Mouse (Mus musculus) midbrain, postnatal 0 days (tissue): ENCODE measurements around the gene Gm13420. TPM values are rescaled to one million over a fixed set of nuclear protein-coding genes. Genes with fewer than 3 reads are reported as not detected.
A peak's percentile ranks its signal among the peaks of the same experiment; 100 is the strongest.

Experiments used
- ATAC-seq: fragments of 200-750 bp; cut with Nextera tagmentation; 2 replicates; pipeline ENCODE4 v1.8.0; 2017; ENCODE audit warnings: moderate number of reproducible peaks, mild to moderate bottlenecking, moderate TSS enrichment, moderate library complexity; ENCODE audit not compliant: low FRiP score
- DNase-seq: peaks from one replicate; pipeline ENCODE4 v3.0.0-alpha.2; 2015; ENCODE audit warnings: low spot score
- H3K27ac ChIP-seq: fragments of 300-500 bp; sonication (generic); 2 replicates; pipeline ENCODE4 v1.5.1; 2014; ENCODE audit warnings: low read depth, mild to moderate bottlenecking, low read length, mixed read lengths
- H3K27me3 ChIP-seq: fragments of 300-500 bp; sonication (generic); 2 replicates; pipeline ENCODE4 v1.6.1; 2014; ENCODE audit warnings: low read length, control low read depth, mixed read lengths; ENCODE audit not compliant: insufficient read depth
- H3K36me3 ChIP-seq: fragments of 300-500 bp; sonication (generic); 2 replicates; pipeline ENCODE4 v1.6.1; 2014; ENCODE audit warnings: low read length, control low read depth, mixed read lengths; ENCODE audit not compliant: insufficient read depth
- H3K4me1 ChIP-seq: fragments of 300-500 bp; sonication (generic); 2 replicates; pipeline ENCODE4 v1.6.1; 2014; ENCODE audit warnings: mild to moderate bottlenecking, control low read depth, antibody characterized with exemption, low read length, mixed read lengths; ENCODE audit not compliant: insufficient read depth
- H3K4me2 ChIP-seq: fragments of 300-500 bp; sonication (generic); 2 replicates; pipeline ENCODE4 v1.6.1; 2014; ENCODE audit warnings: low read depth, mild to moderate bottlenecking, low read length, mixed read lengths; ENCODE audit not compliant: poor library complexity, severe bottlenecking
- H3K4me3 ChIP-seq: fragments of 300-500 bp; sonication (generic); 2 replicates; pipeline ENCODE4 v1.5.1; 2014; ENCODE audit warnings: low read depth, mild to moderate bottlenecking, low read length, moderate library complexity
- H3K9ac ChIP-seq: fragments of 300-500 bp; sonication (generic); replicated peaks from 2 replicates; pipeline ENCODE4 v1.6.1; 2014; ENCODE audit warnings: mild to moderate bottlenecking, low read length, moderate library complexity, mixed read lengths; ENCODE audit not compliant: poor library complexity, severe bottlenecking
- H3K9me3 ChIP-seq: fragments of 300-500 bp; sonication (generic); 2 replicates; pipeline ENCODE4 v1.6.1; 2016; ENCODE audit warnings: low read length, control low read depth
- CTCF ChIP-seq: IDR thresholded peaks from 2 replicates; pipeline ENCODE4 v1.5.1; 2016; ENCODE audit warnings: antibody characterized with exemption, mild to moderate bottlenecking
- WGBS: fragments of 180-500 bp; shearing (Covaris S2); extraction: QIAGEN DNeasy Blood & Tissue Kit; methylation state at CpG from one replicate; pipeline ENCODE4 v1.1.7; 2014; 5-methylcytosine and 5-hydroxymethylcytosine counted together
- polyA plus RNA-seq: library from polyadenylated mRNA; unstranded; fragments of >200 nt; fragmentation: Nextera tagmentation; extraction: Ambion mirVana; gene quantifications from 2 replicates; pipeline ENCODE4 v1.2.1, GENCODE M21; 2015
- total RNA-seq: library from RNA; depleted of rRNA; stranded (reverse); fragments of >200 nt; gene quantifications from 2 replicates; pipeline ENCODE4 v1.2.3, GENCODE M21; 2014

The Gm13420 gene
- total and polyA plus RNA-seq, 2 experiments from 2014 or later: 0.60 to 0.65 TPM

DNA sequence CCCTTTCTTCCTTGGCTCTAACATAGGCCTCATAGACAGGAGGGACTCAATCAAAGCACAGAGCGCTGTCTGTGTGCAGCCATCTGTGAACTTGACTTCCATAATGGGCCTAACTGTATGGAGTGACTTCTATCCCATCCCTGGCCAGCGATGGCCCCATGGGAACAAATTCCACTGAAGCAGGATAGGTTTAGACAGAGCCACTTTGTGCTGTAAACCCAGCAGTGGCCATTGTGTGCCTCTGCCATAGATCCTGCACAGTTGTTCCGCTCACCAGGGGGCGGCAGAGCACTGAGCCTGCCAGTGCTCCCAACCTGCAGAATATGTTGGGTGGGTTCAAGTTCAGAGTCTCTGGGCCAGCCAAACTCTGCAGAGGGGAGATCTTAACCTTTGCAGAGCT is 43.8 kb downstream of the Gm13420 start:
- peak; percentile 56 for TF ChIP-seq CTCF
- no peak for ATAC-seq

DNA sequence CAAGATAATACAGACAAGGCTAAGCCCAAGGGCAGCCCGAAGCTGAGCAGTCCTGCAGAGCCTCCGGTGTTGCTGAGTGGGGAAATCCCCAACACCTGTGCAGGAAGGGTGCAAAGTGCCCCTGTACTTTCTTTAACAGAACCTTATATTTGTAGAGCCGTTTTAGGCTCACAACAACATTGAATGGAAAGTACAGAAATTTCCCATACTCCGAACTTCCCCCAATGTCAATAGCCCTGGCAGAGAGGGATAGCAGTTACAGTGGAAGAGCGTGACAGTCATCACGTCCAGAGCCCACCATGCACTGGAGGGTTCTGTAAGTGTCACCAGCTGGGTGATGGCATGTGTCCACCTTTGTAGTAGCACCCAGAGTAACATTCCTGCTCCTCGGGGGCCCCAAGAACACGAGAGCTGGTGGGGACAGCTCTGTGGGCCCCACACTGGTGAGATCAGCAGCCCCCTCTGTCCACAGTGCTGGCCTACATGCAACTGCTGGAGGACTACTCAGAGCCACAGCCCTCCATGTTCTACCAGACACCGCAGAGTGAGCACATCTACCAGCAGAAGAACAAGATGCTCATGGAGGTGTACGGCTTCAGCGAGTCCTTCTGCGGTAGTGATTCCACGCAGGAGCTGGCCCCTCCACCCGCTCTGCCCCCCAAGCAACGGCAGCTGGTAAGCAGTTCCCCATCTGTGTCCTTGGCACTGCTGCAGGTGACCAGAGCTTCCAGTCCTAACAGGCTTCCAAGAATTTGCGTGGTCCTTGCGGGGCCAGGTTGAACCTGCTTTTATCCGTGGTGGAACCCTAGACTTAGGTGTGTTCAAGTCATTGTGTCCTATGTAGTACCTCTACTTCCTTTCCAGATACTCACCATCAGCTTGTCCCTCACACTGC is 44.5 kb downstream of the Gm13420 start:
- Histone ChIP-seq H3K9ac (no peak overlapping the region), H3K9me3 (no peaks in the 10 kb centered on the region), H3K27ac (no peak overlapping the region), H3K4me1 (no peaks in the 10 kb centered on the region), H3K4me3 (no peak overlapping the region), H3K36me3 (peaks cover 75% of the 10 kb centered on the region), H3K27me3 (no peaks in the 10 kb centered on the region), H3K4me2 (no peak overlapping the region)
- no peak for ATAC-seq
- WGBS: 94% methylated on average over 18 of the region's 18 CpGs
- DNase-seq: peak; percentile 21
- TF ChIP-seq CTCF: no peak

More for the DNA sequence above, 43.8 kb downstream of the Gm13420 start:
- Histone ChIP-seq H3K27ac (no peak overlapping the region), H3K27me3 (no peaks in the 10 kb centered on the region), H3K4me3 (no peak overlapping the region), H3K4me1 (no peaks in the 10 kb centered on the region), H3K4me2 (no peak overlapping the region), H3K9me3 (no peaks in the 10 kb centered on the region), H3K36me3 (peaks cover 67% of the 10 kb centered on the region), H3K9ac (no peak overlapping the region)
- 84% methylated on average over 4 of the region's 4 CpGs for WGBS
- DNase-seq: peak; percentile 53

DNA sequence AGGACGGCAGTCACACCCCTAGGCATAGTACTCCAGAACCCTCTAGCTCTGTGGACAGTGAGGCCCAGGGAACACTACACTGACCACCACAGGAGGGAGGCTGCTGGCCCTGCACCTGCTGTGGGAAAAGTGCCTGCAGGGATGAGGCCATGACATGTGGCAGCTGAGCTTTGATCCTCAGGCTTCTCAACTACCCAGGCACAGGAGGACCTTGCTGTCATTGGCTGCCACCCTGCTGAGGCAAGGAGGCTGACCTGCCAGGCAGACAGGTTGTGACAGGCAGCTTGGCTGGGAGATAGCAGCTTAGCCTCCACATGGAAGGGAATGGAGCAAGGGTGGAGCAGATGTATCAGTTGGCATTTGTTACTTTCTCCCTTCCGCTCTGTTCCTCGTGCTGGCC is 46.0 kb downstream of the Gm13420 start:
- no peak for ATAC-seq
- 91% methylated on average over 3 of the region's 3 CpGs for WGBS
- Histone ChIP-seq H3K36me3 (peaks cover 72% of the 10 kb centered on the region), H3K9me3 (no peaks in the 10 kb centered on the region), H3K4me2 (no peak overlapping the region), H3K4me3 (no peak overlapping the region), H3K9ac (no peak overlapping the region), H3K27me3 (no peaks in the 10 kb centered on the region), H3K27ac (no peak overlapping the region), H3K4me1 (no peaks in the 10 kb centered on the region)
- peak; percentile 19 for DNase-seq
- TF ChIP-seq CTCF: no peak

DNA sequence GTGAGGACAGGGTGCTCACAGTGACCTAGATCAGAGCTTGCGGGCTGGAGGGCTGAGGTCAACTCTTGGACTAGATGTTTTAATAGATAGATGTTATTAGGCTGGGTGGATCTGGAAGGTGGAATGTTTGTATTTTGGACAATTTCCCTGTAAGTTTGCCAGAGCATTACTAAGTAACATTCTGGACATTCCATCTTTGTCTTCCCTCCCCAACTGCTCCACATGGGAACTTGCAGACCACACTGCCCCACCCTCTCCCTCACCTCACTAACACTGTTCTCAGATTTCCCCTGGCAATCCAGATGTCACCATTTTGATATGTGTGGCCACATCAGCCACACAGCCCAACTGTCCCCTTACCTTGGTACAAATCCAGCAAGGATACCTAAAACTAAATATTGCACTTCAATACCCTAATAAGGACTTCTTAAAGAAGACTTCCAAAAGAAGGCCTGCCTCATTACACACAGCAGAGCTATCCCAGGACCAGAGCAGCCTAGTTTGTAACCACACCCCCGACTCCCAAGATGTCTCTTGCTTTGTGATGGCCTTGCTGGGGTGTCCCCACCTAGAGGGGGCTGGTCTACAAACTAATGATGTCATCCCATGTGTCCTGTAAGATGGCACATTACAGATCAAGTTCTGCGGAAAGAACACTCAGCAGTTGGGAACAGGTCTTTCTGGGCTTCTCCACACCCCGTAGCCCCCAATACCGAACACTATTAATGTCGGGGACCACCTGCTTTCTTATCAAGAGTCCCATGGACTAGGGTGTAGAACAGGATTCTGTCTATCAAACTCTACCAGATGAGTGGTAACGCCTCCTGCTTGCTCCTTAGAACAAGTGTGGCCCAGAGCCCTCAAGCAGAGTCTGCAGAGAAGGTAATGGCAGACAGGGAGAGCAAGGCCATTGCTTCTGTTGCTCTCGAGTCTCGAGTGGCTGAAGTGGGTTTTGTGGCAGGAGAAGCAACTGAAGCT is 48.1 kb downstream of the Gm13420 start:
- H3K27me3 ChIP-seq: no peaks in the 10 kb centered on the region
- no peak overlapping the region for H3K4me2 ChIP-seq
- no peak overlapping the region for H3K27ac ChIP-seq
- WGBS: 94% methylated on average over 9 of the region's 9 CpGs
- H3K9ac ChIP-seq: no peak overlapping the region
- no peak for TF ChIP-seq CTCF
- H3K36me3 ChIP-seq: peaks cover 81% of the 10 kb centered on the region
- no peak for DNase-seq
- ATAC-seq: no peak
- no peak overlapping the region for H3K4me3 ChIP-seq
- H3K4me1 ChIP-seq: no peaks in the 10 kb centered on the region
- no peaks in the 10 kb centered on the region for H3K9me3 ChIP-seq

DNA sequence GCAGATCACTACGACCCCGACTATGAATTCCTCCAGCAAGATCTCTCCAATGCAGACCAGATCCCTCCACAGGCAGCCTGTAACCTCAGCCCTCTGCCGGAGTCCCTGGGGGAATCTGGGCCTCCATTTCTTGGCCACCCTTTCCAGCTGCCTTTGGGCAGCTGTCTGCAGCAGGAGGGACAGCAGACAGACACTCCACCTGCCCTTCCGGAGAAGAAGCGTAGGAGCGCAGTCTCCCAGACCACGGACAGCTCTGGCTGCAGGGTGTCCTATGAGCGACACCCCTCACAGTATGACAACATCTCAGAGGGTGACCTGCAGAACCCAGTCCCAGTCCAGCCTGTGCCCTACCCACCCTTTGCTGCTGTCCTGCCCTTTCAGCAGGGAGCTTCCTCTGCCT is 49.3 kb downstream of the Gm13420 start:
- Histone ChIP-seq H3K27ac (no peak overlapping the region), H3K9ac (no peak overlapping the region), H3K4me1 (no peaks in the 10 kb centered on the region), H3K4me2 (no peak overlapping the region), H3K9me3 (no peaks in the 10 kb centered on the region), H3K27me3 (no peaks in the 10 kb centered on the region), H3K36me3 (peaks cover 71% of the 10 kb centered on the region), H3K4me3 (no peak overlapping the region)
- 96% methylated on average over 8 of the region's 8 CpGs for WGBS
- no peak for DNase-seq
- TF ChIP-seq CTCF: no peak
- ATAC-seq: no peak
